Mouse (Mus musculus) embryonic facial prominence, embryonic 11.5 days (tissue): ENCODE measurements around the gene Pde1a. TPM values are rescaled to one million over a fixed set of nuclear protein-coding genes. Genes with fewer than 3 reads are reported as not detected.

Experiments used
- ATAC-seq: fragments of 200-750 bp; cut with Nextera tagmentation; replicated peaks from 2 replicates; pipeline ENCODE4 v1.8.0; 2017; ENCODE audit warnings: low read depth; ENCODE audit not compliant: insufficient number of reproducible peaks, low FRiP score, low TSS enrichment
- DNase-seq: peaks from one replicate; pipeline ENCODE4 v3.0.0-alpha.2; 2015; ENCODE audit warnings: low spot score
- H3K27ac ChIP-seq: fragments of 300-500 bp; sonication (generic); replicated peaks from 2 replicates; pipeline ENCODE4 v1.5.1; 2014; ENCODE audit warnings: mild to moderate bottlenecking, low read depth, low read length, control low read depth
- H3K27me3 ChIP-seq: fragments of 300-500 bp; sonication (generic); 2 replicates; pipeline ENCODE4 v1.6.1; 2014; ENCODE audit warnings: mild to moderate bottlenecking, low read length, moderate library complexity, mixed read lengths; ENCODE audit not compliant: control insufficient read depth, insufficient read depth
- H3K36me3 ChIP-seq: fragments of 300-500 bp; sonication (generic); replicated peaks from 2 replicates; pipeline ENCODE4 v1.6.1; 2014; ENCODE audit warnings: low read depth, mild to moderate bottlenecking, low read length, moderate library complexity, mixed read lengths; ENCODE audit not compliant: control insufficient read depth, insufficient read depth
- H3K4me1 ChIP-seq: fragments of 300-500 bp; sonication (generic); 2 replicates; pipeline ENCODE4 v1.6.1; 2014; ENCODE audit warnings: low read length, mixed read lengths; ENCODE audit not compliant: control insufficient read depth, insufficient read depth
- H3K4me2 ChIP-seq: fragments of 300-500 bp; sonication (generic); 2 replicates; pipeline ENCODE4 v1.6.1; 2014; ENCODE audit warnings: low read depth, mild to moderate bottlenecking, control low read depth, low read length, moderate library complexity
- H3K4me3 ChIP-seq: fragments of 300-500 bp; sonication (generic); 2 replicates; pipeline ENCODE4 v1.5.1; 2014; ENCODE audit warnings: low read depth, low read length, control low read depth
- H3K9ac ChIP-seq: fragments of 300-500 bp; sonication (generic); replicated peaks from 2 replicates; pipeline ENCODE4 v1.6.1; 2014; ENCODE audit warnings: mild to moderate bottlenecking, control low read depth, low read length
- H3K9me3 ChIP-seq: fragments of 300-500 bp; sonication (generic); replicated peaks from 2 replicates; pipeline ENCODE4 v1.6.1; 2016; ENCODE audit warnings: mild to moderate bottlenecking, low read length, inconsistent platforms, mixed read lengths; ENCODE audit not compliant: control insufficient read depth
- WGBS: fragments of 180-500 bp; shearing (Covaris S2); extraction: QIAGEN DNeasy Blood & Tissue Kit; methylation state at CpG from one replicate; pipeline ENCODE4 v1.1.7; 2014; 5-methylcytosine and 5-hydroxymethylcytosine counted together
- polyA plus RNA-seq: library from polyadenylated mRNA; unstranded; fragments of >200 nt; fragmentation: Nextera tagmentation; extraction: Ambion mirVana; gene quantifications from 2 replicates; pipeline ENCODE4 v1.2.1, GENCODE M21; 2014

Pde1a gene
- polyA plus RNA-seq, 1 experiment from 2014 or later, result 4.4 TPM

GRCm38 (mm10) chr2:79969594-79969993, 159.7 kb downstream of the Pde1a start:
- Histone ChIP-seq H3K9ac (no peak overlapping the region), H3K27me3 (no peaks in the 10 kb centered on the region), H3K27ac (no peak overlapping the region), H3K9me3 (no peaks in the 10 kb centered on the region), H3K4me2 (no peak overlapping the region), H3K36me3 (no peaks in the 10 kb centered on the region), H3K4me3 (no peak overlapping the region), H3K4me1 (no peaks in the 10 kb centered on the region)
- WGBS, result 75% methylated on average over 5 of the region's 5 CpGs
- DNase-seq (no peak), ATAC-seq (no peak)

- ATAC-seq (no peak), DNase-seq (no peak)
- Histone ChIP-seq H3K36me3 (no peaks in the 10 kb centered on the region), H3K4me1 (no peaks in the 10 kb centered on the region), H3K9ac (no peak overlapping the region), H3K4me2 (no peak overlapping the region), H3K27ac (no peak overlapping the region), H3K9me3 (no peaks in the 10 kb centered on the region), H3K27me3 (no peaks in the 10 kb centered on the region), H3K4me3 (no peak overlapping the region)
- 86% methylated on average over 9 of the region's 9 CpGs for WGBS
Measured at GRCm38 (mm10) chr2:79966681-79967506, 162.4 kb downstream of the Pde1a start.

- Histone ChIP-seq H3K9me3 (no peaks in the 10 kb centered on the region), H3K27ac (no peak overlapping the region), H3K4me2 (no peak overlapping the region), H3K4me3 (no peak overlapping the region), H3K9ac (no peak overlapping the region), H3K27me3 (no peaks in the 10 kb centered on the region), H3K36me3 (no peaks in the 10 kb centered on the region), H3K4me1 (no peaks in the 10 kb centered on the region)
- DNase-seq (no peak), ATAC-seq (no peak)
- WGBS, result 92% methylated on average over 1 of the region's 1 CpGs
Measured at GRCm38 (mm10) chr2:79966086-79966485, 163.2 kb downstream of the Pde1a start.

GRCm38 (mm10) chr2:79964964-79965363, 164.3 kb downstream of the Pde1a start:
- no peak overlapping the region for H3K27ac ChIP-seq
- H3K9ac ChIP-seq, result no peak overlapping the region
- H3K4me3 ChIP-seq, result no peak overlapping the region
- 68% methylated on average over 4 of the region's 4 CpGs for WGBS
- H3K9me3 ChIP-seq, result no peaks in the 10 kb centered on the region
- no peaks in the 10 kb centered on the region for H3K27me3 ChIP-seq
- no peak overlapping the region for H3K4me2 ChIP-seq
- H3K4me1 ChIP-seq, result no peaks in the 10 kb centered on the region
- DNase-seq (no peak), ATAC-seq (no peak)
- H3K36me3 ChIP-seq, result no peaks in the 10 kb centered on the region

- Histone ChIP-seq H3K27me3 (no peaks in the 10 kb centered on the region), H3K36me3 (no peaks in the 10 kb centered on the region), H3K9ac (no peak overlapping the region), H3K4me2 (no peak overlapping the region), H3K27ac (no peak overlapping the region), H3K4me3 (no peak overlapping the region), H3K9me3 (no peaks in the 10 kb centered on the region), H3K4me1 (no peaks in the 10 kb centered on the region)
- 84% methylated on average over 4 of the region's 4 CpGs for WGBS
- no peak for ATAC-seq
- DNase-seq, result no peak
Measured at GRCm38 (mm10) chr2:79961421-79961820, 167.8 kb downstream of the Pde1a start.

- DNase-seq, result no peak
- WGBS, result 82% methylated on average over 6 of the region's 6 CpGs
- Histone ChIP-seq H3K36me3 (no peaks in the 10 kb centered on the region), H3K9me3 (no peaks in the 10 kb centered on the region), H3K27ac (no peak overlapping the region), H3K27me3 (no peaks in the 10 kb centered on the region), H3K4me3 (no peak overlapping the region), H3K9ac (no peak overlapping the region), H3K4me1 (no peaks in the 10 kb centered on the region), H3K4me2 (no peak overlapping the region)
- ATAC-seq, result no peak
Measured at GRCm38 (mm10) chr2:79957659-79958340, 171.5 kb downstream of the Pde1a start.

- no peaks in the 10 kb centered on the region for H3K9me3 ChIP-seq
- no peak for ATAC-seq
- H3K27me3 ChIP-seq, result no peaks in the 10 kb centered on the region
- no peak overlapping the region for H3K27ac ChIP-seq
- H3K9ac ChIP-seq, result no peak overlapping the region
- H3K4me2 ChIP-seq, result no peak overlapping the region
- no peaks in the 10 kb centered on the region for H3K4me1 ChIP-seq
- no peak for DNase-seq
- H3K36me3 ChIP-seq, result no peaks in the 10 kb centered on the region
- WGBS, result 72% methylated on average over 8 of the region's 8 CpGs
- H3K4me3 ChIP-seq, result no peak overlapping the region
Measured at GRCm38 (mm10) chr2:79945898-79946675, 183.2 kb downstream of the Pde1a start.
